Mouse (Mus musculus): ENCODE results near the gene Defa20.
"Not testable (repeated sequence)": the region's sequence is repeated elsewhere in the genome, so short reads cannot be mapped to it uniquely, and the experiment has no call there.

The Defa20 gene

GRCm38 (mm10) chr8:21508958-21509357 lies at the start of gene Defa20:
Gene Defa20 (plus strand): TSS chr8:21509258.
- in situ Hi-C loops (cut with MboI, MseI), result not testable (repeated sequence)

- in situ Hi-C loops (cut with MboI, MseI), result not testable (repeated sequence)
These were observed 19.7 kb downstream of the Defa20 start, which contains the start of gene Defa32 for GRCm38 (mm10) chr8:21528732-21529131. Gene Defa32 (plus strand): TSS chr8:21529032.

Data from T-helper 1 cell (primary cell).